Mouse (Mus musculus): Measurements from ENCODE around the gene Cd59a.
A peak's percentile ranks its signal among the peaks of the same experiment; 100 is the strongest.
"Not testable (repeated sequence)": the region's sequence is repeated elsewhere in the genome, so short reads cannot be mapped to it uniquely, and the experiment has no call there.

Cd59a gene

GRCm38 (mm10) chr2:104095741-104096213 lies at the start of gene Cd59a:
Cd59a (plus strand) TSS chr2:104095801.
- DNase-seq, result peak; percentile 93

GRCm38 (mm10) chr2:104058381-104058780 lies 37.2 kb upstream of the Cd59a start:
- no peak for DNase-seq

GRCm38 (mm10) chr2:104058954-104059353 lies 36.6 kb upstream of the Cd59a start:
- DNase-seq, result no peak

- no peak for DNase-seq
Observed at GRCm38 (mm10) chr2:104059786-104060185, 35.8 kb upstream of the Cd59a start.

- DNase-seq, result no peak
Observed at GRCm38 (mm10) chr2:104060996-104061395, 34.6 kb upstream of the Cd59a start.

- DNase-seq, result no peak
Observed at GRCm38 (mm10) chr2:104062665-104063064, 32.9 kb upstream of the Cd59a start.

GRCm38 (mm10) chr2:104064152-104064551 lies 31.4 kb upstream of the Cd59a start:
- no peak for DNase-seq

GRCm38 (mm10) chr2:104065526-104065925 lies 30.1 kb upstream of the Cd59a start, which contains the start of gene Gm10912:
Gm10912 (plus strand) TSS chr2:104065826.
- not testable (repeated sequence) for DNase-seq

GRCm38 (mm10) chr2:104068450-104068849 lies 27.2 kb upstream of the Cd59a start, which contains the start of gene Gm10799:
Gm10799 (minus strand) TSS chr2:104068550.
- DNase-seq, result not testable (repeated sequence)

GRCm38 (mm10) chr2:104069704-104070185 lies 25.9 kb upstream of the Cd59a start, which contains the start of gene Cd59b:
Cd59b (plus strand) TSS chr2:104069849.
- DNase-seq, result peak; percentile 69

- not testable (repeated sequence) for DNase-seq
Observed at GRCm38 (mm10) chr2:104078285-104078684, 17.3 kb upstream of the Cd59a start.

GRCm38 (mm10) chr2:104081436-104082050 lies 14.1 kb upstream of the Cd59a start:
- DNase-seq, result not testable (repeated sequence)

- no peak for DNase-seq
Observed at GRCm38 (mm10) chr2:104082474-104082873, 13.1 kb upstream of the Cd59a start.

GRCm38 (mm10) chr2:104084027-104084426 lies 11.6 kb upstream of the Cd59a start:
- DNase-seq, result not testable (repeated sequence)

- DNase-seq, result not testable (repeated sequence)
Observed at GRCm38 (mm10) chr2:104087562-104087961, 8.0 kb upstream of the Cd59a start.

GRCm38 (mm10) chr2:104093305-104093704 lies 2.3 kb upstream of the Cd59a start:
- DNase-seq, result no peak

GRCm38 (mm10) chr2:104096256-104096655 lies 655 bp downstream of the Cd59a start:
- DNase-seq, result peak; percentile 27

- DNase-seq, result not testable (repeated sequence)
Observed at GRCm38 (mm10) chr2:104096796-104097195, 1.2 kb downstream of the Cd59a start.

GRCm38 (mm10) chr2:104097396-104097795 lies 1.8 kb downstream of the Cd59a start:
- not testable (repeated sequence) for DNase-seq

- no peak for DNase-seq
Observed at GRCm38 (mm10) chr2:104098529-104099230, 3.1 kb downstream of the Cd59a start.

- no peak for DNase-seq
Observed at GRCm38 (mm10) chr2:104099231-104099585, 3.6 kb downstream of the Cd59a start.

- DNase-seq, result no peak
Observed at GRCm38 (mm10) chr2:104099946-104100345, 4.3 kb downstream of the Cd59a start.

GRCm38 (mm10) chr2:104104800-104105199 lies 9.2 kb downstream of the Cd59a start:
- DNase-seq, result no peak

- DNase-seq, result not testable (repeated sequence)
Observed at GRCm38 (mm10) chr2:104109021-104109420, 13.4 kb downstream of the Cd59a start.
